Mouse (Mus musculus) spleen, adult 2 months (tissue): ENCODE measurements at regions not wholly inside any gene's neighbourhood (a gene's known extent, or its start where the extent isn't known, plus 50 kb on each side); places are given as distances from the start of the nearest gene placed in this dataset.

Source experiments
- CTCF ChIP-seq: fragments of 200-500 bp; IDR thresholded peaks from 2 replicates; pipeline ENCODE4 v1.5.1; 2011; ENCODE audit warnings: mild to moderate bottlenecking, inconsistent platforms; ENCODE audit not compliant: insufficient read depth, insufficient read length, insufficient replicate concordance; ENCODE audit errors: extremely low read depth
- POLR2A ChIP-seq: fragments of 200-500 bp; IDR thresholded peaks from 2 replicates; pipeline ENCODE4 v1.6.1; 2011; ENCODE audit warnings: low read depth, low read length, inconsistent platforms

DNA sequence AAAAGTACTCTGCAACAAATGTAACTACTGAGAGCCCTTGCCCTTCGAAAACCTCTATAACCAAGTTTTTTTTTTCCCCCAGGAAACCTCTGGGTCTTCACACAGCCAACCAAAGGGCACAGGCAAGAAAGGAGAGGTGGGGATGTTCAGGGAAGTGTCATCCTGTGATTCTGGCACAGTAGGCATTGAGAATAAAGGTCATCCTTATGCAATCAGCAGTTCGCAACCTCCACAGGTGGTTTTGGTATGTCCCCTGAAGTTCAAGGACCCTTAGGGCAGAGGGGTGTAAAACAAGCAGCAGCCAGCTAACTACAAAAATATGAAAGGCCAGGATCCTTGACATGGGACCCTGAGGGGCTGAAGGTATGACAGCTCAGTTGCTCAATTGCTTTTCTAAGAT, 152.1 kb upstream of the Dynlrb2 start:
- no peak for TF ChIP-seq CTCF
- no peak for TF ChIP-seq POLR2A
